Mouse (Mus musculus): ENCODE measurements around the gene Eng. TPM values are rescaled to one million over a fixed set of nuclear protein-coding genes. Genes with fewer than 3 reads are reported as not detected.

Eng gene
- polyA plus RNA-seq, 1 experiment from 2014 or later: 59.5 TPM

- Histone ChIP-seq H3K27me3 (replicated peaks; ENCODE audit: control insufficient read depth, insufficient read depth, low read length) (no peaks in the 10 kb centered on the region), H3K4me1 (replicated peaks; ENCODE audit: control insufficient read depth, insufficient read depth, low read length) (peaks cover 9% of the 10 kb centered on the region), H3K4me2 (ENCODE audit: low read length) (no peak overlapping the region), H3K9ac (ENCODE audit: low read length) (no peak overlapping the region), H3K9me3 (ENCODE audit: control insufficient read depth, low read length) (no peaks in the 10 kb centered on the region), H3K27ac (ENCODE audit: low read depth) (no peak overlapping the region), H3K4me3 (ENCODE audit: low read depth, low read length) (no peak overlapping the region), H3K36me3 (ENCODE audit: control insufficient read depth, insufficient read depth, low read length) (no peaks in the 10 kb centered on the region)
- ATAC-seq (replicated peaks; ENCODE audit: low FRiP score, low TSS enrichment, low read depth): no peak
- 82% methylated on average over 10 of the region's 10 CpGs for WGBS
- no peak for DNase-seq (ENCODE audit: low spot score)
Observed at GRCm38 (mm10) chr2:32634277-32635105, 11.9 kb upstream of the Eng start.

- Histone ChIP-seq H3K36me3 (ENCODE audit: control insufficient read depth, insufficient read depth, low read length) (no peaks in the 10 kb centered on the region), H3K9me3 (ENCODE audit: control insufficient read depth, low read length) (no peaks in the 10 kb centered on the region), H3K27ac (ENCODE audit: low read depth) (no peak overlapping the region), H3K27me3 (replicated peaks; ENCODE audit: control insufficient read depth, insufficient read depth, low read length) (no peaks in the 10 kb centered on the region), H3K4me3 (ENCODE audit: low read depth, low read length) (no peak overlapping the region), H3K9ac (ENCODE audit: low read length) (no peak overlapping the region), H3K4me2 (ENCODE audit: low read length) (no peak overlapping the region), H3K4me1 (replicated peaks; ENCODE audit: control insufficient read depth, insufficient read depth, low read length) (peaks cover 11% of the 10 kb centered on the region)
- 80% methylated on average over 7 of the region's 7 CpGs for WGBS
- ATAC-seq (replicated peaks; ENCODE audit: low FRiP score, low TSS enrichment, low read depth): no peak
- no peak for DNase-seq (ENCODE audit: low spot score)
Observed at GRCm38 (mm10) chr2:32636617-32637016, 9.8 kb upstream of the Eng start.

GRCm38 (mm10) chr2:32637778-32638281 is 8.6 kb upstream of the Eng start:
- Histone ChIP-seq H3K27me3 (replicated peaks; ENCODE audit: control insufficient read depth, insufficient read depth, low read length) (no peaks in the 10 kb centered on the region), H3K4me1 (replicated peaks; ENCODE audit: control insufficient read depth, insufficient read depth, low read length) (peaks cover 11% of the 10 kb centered on the region), H3K36me3 (ENCODE audit: control insufficient read depth, insufficient read depth, low read length) (no peaks in the 10 kb centered on the region), H3K4me3 (ENCODE audit: low read depth, low read length) (no peak overlapping the region), H3K4me2 (ENCODE audit: low read length) (0 out of 2 replicates have a peak overlapping the region, but pooled peaks have one; percentile 11), H3K9me3 (ENCODE audit: control insufficient read depth, low read length) (no peaks in the 10 kb centered on the region), H3K9ac (ENCODE audit: low read length) (no peak overlapping the region), H3K27ac (ENCODE audit: low read depth) (peak overlapping the region; percentile 69)
- 17% methylated on average over 11 of the region's 11 CpGs for WGBS
- peak; percentile 57 for ATAC-seq (replicated peaks; ENCODE audit: low FRiP score, low TSS enrichment, low read depth)
- no peak for DNase-seq (ENCODE audit: low spot score)

GRCm38 (mm10) chr2:32639632-32640031 is 6.8 kb upstream of the Eng start:
- 70% methylated on average over 1 of the region's 1 CpGs for WGBS
- no peak for DNase-seq (ENCODE audit: low spot score)
- H3K27me3 ChIP-seq (replicated peaks; ENCODE audit: control insufficient read depth, insufficient read depth, low read length): no peaks in the 10 kb centered on the region
- no peak overlapping the region for H3K27ac ChIP-seq (ENCODE audit: low read depth)
- no peaks in the 10 kb centered on the region for H3K9me3 ChIP-seq (ENCODE audit: control insufficient read depth, low read length)
- H3K4me3 ChIP-seq (ENCODE audit: low read depth, low read length): no peak overlapping the region
- H3K36me3 ChIP-seq (ENCODE audit: control insufficient read depth, insufficient read depth, low read length): no peaks in the 10 kb centered on the region
- H3K4me1 ChIP-seq (replicated peaks; ENCODE audit: control insufficient read depth, insufficient read depth, low read length): peaks cover 11% of the 10 kb centered on the region
- ATAC-seq (replicated peaks; ENCODE audit: low FRiP score, low TSS enrichment, low read depth): no peak
- no peak overlapping the region for H3K4me2 ChIP-seq (ENCODE audit: low read length)
- H3K9ac ChIP-seq (ENCODE audit: low read length): no peak overlapping the region

- WGBS: 65% methylated on average over 6 of the region's 6 CpGs
- no peaks in the 10 kb centered on the region for H3K27me3 ChIP-seq (replicated peaks; ENCODE audit: control insufficient read depth, insufficient read depth, low read length)
- peaks cover 13% of the 10 kb centered on the region for H3K4me1 ChIP-seq (replicated peaks; ENCODE audit: control insufficient read depth, insufficient read depth, low read length)
- DNase-seq (ENCODE audit: low spot score) (no peak), ATAC-seq (replicated peaks; ENCODE audit: low FRiP score, low TSS enrichment, low read depth) (no peak)
- no peak overlapping the region for H3K4me3 ChIP-seq (ENCODE audit: low read depth, low read length)
- no peak overlapping the region for H3K27ac ChIP-seq (ENCODE audit: low read depth)
- no peaks in the 10 kb centered on the region for H3K9me3 ChIP-seq (ENCODE audit: control insufficient read depth, low read length)
- H3K4me2 ChIP-seq (ENCODE audit: low read length): no peak overlapping the region
- no peak overlapping the region for H3K9ac ChIP-seq (ENCODE audit: low read length)
- no peaks in the 10 kb centered on the region for H3K36me3 ChIP-seq (ENCODE audit: control insufficient read depth, insufficient read depth, low read length)
Observed at GRCm38 (mm10) chr2:32640550-32641051, 5.8 kb upstream of the Eng start.

GRCm38 (mm10) chr2:32641810-32642209 is 4.6 kb upstream of the Eng start:
- no peaks in the 10 kb centered on the region for H3K27me3 ChIP-seq (replicated peaks; ENCODE audit: control insufficient read depth, insufficient read depth, low read length)
- no peak for ATAC-seq (replicated peaks; ENCODE audit: low FRiP score, low TSS enrichment, low read depth)
- WGBS: 87% methylated on average over 5 of the region's 5 CpGs
- H3K4me2 ChIP-seq (ENCODE audit: low read length): no peak overlapping the region
- DNase-seq (ENCODE audit: low spot score): no peak
- peaks cover 22% of the 10 kb centered on the region for H3K4me1 ChIP-seq (replicated peaks; ENCODE audit: control insufficient read depth, insufficient read depth, low read length)
- H3K9ac ChIP-seq (ENCODE audit: low read length): no peak overlapping the region
- no peaks in the 10 kb centered on the region for H3K9me3 ChIP-seq (ENCODE audit: control insufficient read depth, low read length)
- H3K27ac ChIP-seq (ENCODE audit: low read depth): no peak overlapping the region
- H3K4me3 ChIP-seq (ENCODE audit: low read depth, low read length): no peak overlapping the region
- no peaks in the 10 kb centered on the region for H3K36me3 ChIP-seq (ENCODE audit: control insufficient read depth, insufficient read depth, low read length)

- Histone ChIP-seq H3K36me3 (ENCODE audit: control insufficient read depth, insufficient read depth, low read length) (no peaks in the 10 kb centered on the region), H3K4me2 (ENCODE audit: low read length) (no peak overlapping the region), H3K4me3 (ENCODE audit: low read depth, low read length) (no peak overlapping the region), H3K9ac (ENCODE audit: low read length) (no peak overlapping the region), H3K4me1 (replicated peaks; ENCODE audit: control insufficient read depth, insufficient read depth, low read length) (peaks cover 19% of the 10 kb centered on the region), H3K27me3 (replicated peaks; ENCODE audit: control insufficient read depth, insufficient read depth, low read length) (no peaks in the 10 kb centered on the region), H3K27ac (ENCODE audit: low read depth) (no peak overlapping the region), H3K9me3 (ENCODE audit: control insufficient read depth, low read length) (no peaks in the 10 kb centered on the region)
- ATAC-seq (replicated peaks; ENCODE audit: low FRiP score, low TSS enrichment, low read depth) (no peak), DNase-seq (ENCODE audit: low spot score) (no peak)
- 64% methylated on average over 7 of the region's 7 CpGs for WGBS
Observed at GRCm38 (mm10) chr2:32642813-32643212, 3.6 kb upstream of the Eng start.

- 65% methylated on average over 9 of the region's 9 CpGs for WGBS
- Histone ChIP-seq H3K9me3 (ENCODE audit: control insufficient read depth, low read length) (no peaks in the 10 kb centered on the region), H3K36me3 (ENCODE audit: control insufficient read depth, insufficient read depth, low read length) (no peaks in the 10 kb centered on the region), H3K4me2 (ENCODE audit: low read length) (no peak overlapping the region), H3K27me3 (replicated peaks; ENCODE audit: control insufficient read depth, insufficient read depth, low read length) (no peaks in the 10 kb centered on the region), H3K9ac (ENCODE audit: low read length) (no peak overlapping the region), H3K27ac (ENCODE audit: low read depth) (no peak overlapping the region), H3K4me1 (replicated peaks; ENCODE audit: control insufficient read depth, insufficient read depth, low read length) (peaks cover 14% of the 10 kb centered on the region), H3K4me3 (ENCODE audit: low read depth, low read length) (no peak overlapping the region)
- ATAC-seq (replicated peaks; ENCODE audit: low FRiP score, low TSS enrichment, low read depth) (no peak), DNase-seq (ENCODE audit: low spot score) (no peak)
Observed at GRCm38 (mm10) chr2:32644083-32644482, 2.3 kb upstream of the Eng start.

All from intestine, embryonic 14.5 days (tissue).